Mouse (Mus musculus): Measurements from ENCODE around the gene Bcar3. TPM values are rescaled to one million over a fixed set of nuclear protein-coding genes. Genes with fewer than 3 reads are reported as not detected.
A peak's percentile ranks its signal among the peaks of the same experiment; 100 is the strongest.
"Not testable (repeated sequence)": the region's sequence is repeated elsewhere in the genome, so short reads cannot be mapped to it uniquely, and the experiment has no call there.

Bcar3 gene
- polyA plus RNA-seq, 1 experiment from 2014 or later, result 7.5 TPM

DNA sequence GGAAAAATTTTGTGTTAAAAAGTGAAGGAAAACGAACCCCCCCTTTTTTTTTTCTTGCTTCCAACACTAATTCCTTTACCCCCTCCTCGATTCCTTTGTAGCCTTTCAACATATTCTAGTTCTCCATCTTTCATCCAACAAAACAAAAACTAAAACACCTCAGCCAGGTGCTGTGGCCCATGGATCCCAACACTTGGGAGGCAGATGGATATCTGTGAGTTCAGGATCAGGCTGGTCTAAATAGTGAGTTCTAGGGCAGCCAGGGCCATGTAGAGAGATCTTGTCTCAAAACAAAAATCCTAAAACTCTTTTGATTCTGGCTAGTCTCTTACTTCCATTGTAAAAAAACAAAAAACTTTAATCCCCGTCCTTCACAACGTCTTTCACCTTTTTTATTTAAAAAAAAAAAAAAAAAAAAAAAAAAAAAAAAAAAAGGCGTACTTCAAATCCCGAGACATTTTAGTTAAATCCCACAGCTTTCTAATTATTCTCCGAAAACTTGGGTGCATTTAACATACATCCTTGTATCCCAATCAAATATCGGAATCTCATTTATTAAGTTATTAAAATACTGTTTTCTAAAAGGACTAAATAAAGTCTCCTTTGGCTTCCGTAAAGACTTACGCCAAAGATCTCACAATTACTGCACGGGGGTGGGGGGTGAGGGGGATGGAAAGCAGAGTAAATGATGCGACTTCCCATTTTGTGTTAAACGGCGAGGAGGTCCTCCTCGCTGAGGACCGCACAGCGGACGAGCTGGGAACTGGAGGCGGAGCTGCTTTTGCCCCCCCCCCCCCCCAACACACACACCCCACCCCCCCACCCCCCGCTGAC is 20.3 kb upstream of the Bcar3 start:
- Histone ChIP-seq H3K9ac (peak overlapping the region; percentile 85), H3K36me3 (replicated peaks) (peaks cover 17% of the 10 kb centered on the region), H3K27ac (peak overlapping the region; percentile 78), H3K4me2 (peak overlapping the region; percentile 84), H3K4me3 (peak overlapping the region; percentile 97), H3K9me3 (no peaks in the 10 kb centered on the region), H3K4me1 (peaks cover 41% of the 10 kb centered on the region), H3K27me3 (replicated peaks) (no peaks in the 10 kb centered on the region)
- peak; percentile 92 for ATAC-seq (replicated peaks)
- 10% methylated on average over 19 of the region's 20 CpGs for WGBS

DNA sequence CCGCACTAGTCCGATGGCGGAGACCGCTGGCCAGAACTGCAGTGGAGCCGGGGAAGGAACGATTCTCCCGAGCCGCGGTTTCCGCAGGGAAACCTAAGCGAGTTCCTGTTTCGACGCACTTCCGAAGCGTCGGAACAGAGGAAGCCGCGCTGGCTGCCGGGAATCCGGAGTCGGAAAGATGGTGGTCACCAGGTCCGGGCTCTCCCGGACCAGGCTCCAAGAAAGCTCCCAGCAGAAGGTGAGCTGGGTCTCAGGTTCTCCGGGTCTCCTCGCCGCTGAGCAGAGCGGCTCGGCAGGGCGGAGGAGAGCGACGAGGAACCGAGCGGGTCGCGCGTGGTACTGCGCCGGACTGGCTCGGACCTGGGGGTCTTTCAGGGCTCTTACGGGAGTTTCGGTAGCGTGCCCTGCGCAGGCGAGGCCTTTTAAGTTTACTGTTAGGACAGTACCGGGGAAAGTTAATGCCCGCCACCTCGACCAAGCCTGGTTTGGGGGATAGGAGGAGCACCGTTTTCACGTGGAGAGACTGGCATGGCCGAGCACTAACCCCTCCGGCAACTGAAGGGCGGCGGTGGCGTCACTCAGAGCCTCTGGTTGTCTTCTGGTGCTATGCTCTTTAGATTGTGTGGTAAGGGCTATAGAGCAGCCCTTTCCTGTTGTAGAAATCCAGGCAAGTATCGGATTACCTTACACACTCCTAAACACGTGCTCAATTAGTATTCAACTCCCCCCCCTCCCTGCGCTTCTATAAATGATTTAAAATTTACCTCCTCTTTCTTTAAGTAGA is 19.5 kb upstream of the Bcar3 start, which contains the start of gene Dnttip2:
Gene Dnttip2, plus strand, starts transcription at position 148 of the 784 bp plus-strand sequence.
- H3K27me3 ChIP-seq (replicated peaks), result no peaks in the 10 kb centered on the region
- H3K36me3 ChIP-seq (replicated peaks), result peaks cover 24% of the 10 kb centered on the region
- peak within 1 kb of the TSS; percentile 85 for H3K9ac ChIP-seq
- H3K4me2 ChIP-seq, result peak within 1 kb of the TSS; percentile 84
- H3K9me3 ChIP-seq, result no peaks in the 10 kb centered on the region
- WGBS, result under 1% methylated on average over 57 of the region's 57 CpGs
- ATAC-seq (replicated peaks), result peak; percentile 96
- peak within 1 kb of the TSS; percentile 97 for H3K4me3 ChIP-seq
- peak within 1 kb of the TSS; percentile 78 for H3K27ac ChIP-seq
- H3K4me1 ChIP-seq, result peaks cover 41% of the 10 kb centered on the region

DNA sequence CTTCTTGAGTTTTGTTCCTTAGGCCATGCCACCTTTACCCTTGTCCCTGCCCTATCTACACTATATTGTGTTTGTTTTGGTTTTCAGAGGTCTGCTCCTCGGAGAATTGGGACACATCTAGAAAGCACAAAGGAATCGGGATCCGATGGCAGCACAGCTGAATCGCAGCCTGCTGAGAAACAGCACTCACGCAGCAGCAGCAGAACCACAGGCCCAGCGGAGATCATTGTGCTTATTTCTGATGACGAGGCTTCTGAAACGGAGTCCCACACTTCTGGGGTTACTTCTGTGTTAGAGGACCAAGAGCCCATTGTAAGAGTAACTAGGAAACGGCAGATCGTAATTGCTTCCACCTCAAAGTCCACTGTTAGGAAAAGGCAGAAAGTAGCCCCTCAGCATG is 18.8 kb upstream of the Bcar3 start:
- no peak for ATAC-seq (replicated peaks)
- Histone ChIP-seq H3K4me3 (peak overlapping the region; percentile 97), H3K4me1 (peaks cover 41% of the 10 kb centered on the region), H3K9me3 (no peaks in the 10 kb centered on the region), H3K9ac (0 out of 2 replicates have a peak overlapping the region, but pooled peaks have one; percentile 85), H3K4me2 (peak overlapping the region; percentile 84), H3K27ac (no peak overlapping the region), H3K36me3 (replicated peaks) (peaks cover 30% of the 10 kb centered on the region), H3K27me3 (replicated peaks) (no peaks in the 10 kb centered on the region)
- WGBS, result 74% methylated on average over 10 of the region's 10 CpGs

DNA sequence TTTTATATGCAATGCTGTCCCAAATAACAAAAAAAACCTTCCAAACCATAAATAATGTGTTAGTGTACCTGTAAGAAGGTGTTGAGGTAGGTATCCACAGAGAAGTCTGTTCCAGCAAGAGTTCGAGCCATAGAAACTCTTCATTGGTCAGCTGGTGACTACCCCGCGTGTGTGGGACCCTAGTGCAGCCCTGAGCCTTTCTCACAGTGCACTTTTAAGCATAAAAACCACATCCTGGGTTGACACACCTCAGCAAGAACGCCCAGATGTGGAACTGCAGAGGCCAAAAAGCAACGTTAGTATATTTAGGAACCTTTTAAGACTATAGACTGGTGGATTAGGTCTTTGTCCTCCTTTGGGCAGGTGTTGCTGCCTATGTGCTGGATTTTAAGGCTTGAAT is 6.7 kb upstream of the Bcar3 start:
- Histone ChIP-seq H3K36me3 (replicated peaks) (peaks cover 24% of the 10 kb centered on the region; the same call in 1 of the 2 replicates), H3K27me3 (replicated peaks) (no peaks in the 10 kb centered on the region), H3K4me2 (no peak overlapping the region), H3K9ac (no peak overlapping the region), H3K27ac (no peak overlapping the region), H3K9me3 (no peaks in the 10 kb centered on the region), H3K4me3 (no peak overlapping the region), H3K4me1 (peaks cover 19% of the 10 kb centered on the region)
- ATAC-seq (replicated peaks), result no peak
- 81% methylated on average over 5 of the region's 5 CpGs for WGBS

DNA sequence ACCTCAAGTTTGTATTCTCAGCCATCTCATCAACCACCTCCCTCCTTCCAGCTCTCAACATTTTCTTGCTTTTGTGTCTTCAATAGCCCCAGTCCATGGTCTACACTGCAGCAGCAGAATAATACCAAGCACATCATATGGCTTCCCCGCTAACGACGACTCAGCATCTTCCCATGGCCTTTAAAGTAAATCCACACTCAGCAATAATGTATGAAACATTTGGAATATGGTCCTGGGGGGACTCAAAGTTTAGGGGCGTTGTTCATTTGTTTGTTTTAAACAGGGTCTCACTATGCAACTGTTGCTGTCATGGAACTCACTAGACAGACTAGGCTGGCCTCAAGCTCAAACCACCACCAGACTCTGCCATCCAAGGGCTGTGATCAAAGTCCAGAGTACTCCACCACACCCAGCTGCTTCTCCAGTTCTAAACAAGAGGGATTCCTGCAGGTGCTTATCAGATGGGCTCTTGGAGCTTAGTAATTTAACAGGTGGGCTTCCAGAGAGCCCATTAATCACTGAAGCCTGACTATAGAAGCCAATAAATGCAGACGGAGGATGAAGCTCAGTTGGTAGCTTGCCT is 5.2 kb upstream of the Bcar3 start:
- H3K4me1 ChIP-seq, result peaks cover 24% of the 10 kb centered on the region
- ATAC-seq (replicated peaks), result no peak
- no peak overlapping the region for H3K4me2 ChIP-seq
- H3K27me3 ChIP-seq (replicated peaks), result no peaks in the 10 kb centered on the region
- 92% methylated on average over 5 of the region's 5 CpGs for WGBS
- H3K4me3 ChIP-seq, result no peak overlapping the region
- peaks cover 11% of the 10 kb centered on the region; the same call in 1 of the 2 replicates for H3K36me3 ChIP-seq (replicated peaks)
- no peak overlapping the region for H3K27ac ChIP-seq
- no peak overlapping the region for H3K9ac ChIP-seq
- H3K9me3 ChIP-seq, result no peaks in the 10 kb centered on the region

DNA sequence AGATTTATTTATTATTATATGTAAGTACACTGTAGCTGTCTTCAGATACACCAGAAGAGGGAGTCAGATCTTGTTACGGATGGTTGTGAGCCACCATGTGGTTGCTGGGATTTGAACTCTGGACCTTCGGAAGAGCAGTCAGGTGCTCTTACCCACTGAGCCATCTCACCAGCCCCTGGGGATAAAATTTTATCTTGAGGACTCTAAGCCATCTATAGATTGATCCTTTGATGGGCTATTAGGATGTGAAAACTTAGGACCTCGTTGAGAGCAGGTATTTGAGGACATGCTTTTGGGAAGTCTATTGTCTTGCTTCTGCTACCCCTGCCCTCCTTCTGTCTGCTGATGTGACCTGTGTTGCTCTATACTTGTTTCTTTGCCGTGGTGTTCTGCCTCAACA is 4.6 kb upstream of the Bcar3 start:
- not testable (repeated sequence) for H3K27me3 ChIP-seq (replicated peaks); H3K4me2 ChIP-seq; H3K4me3 ChIP-seq; H3K9me3 ChIP-seq; H3K27ac ChIP-seq; ATAC-seq (replicated peaks); H3K9ac ChIP-seq; H3K36me3 ChIP-seq (replicated peaks)
- 69% methylated on average over 4 of the region's 4 CpGs for WGBS
- H3K4me1 ChIP-seq, result peaks cover 27% of the 10 kb centered on the region

DNA sequence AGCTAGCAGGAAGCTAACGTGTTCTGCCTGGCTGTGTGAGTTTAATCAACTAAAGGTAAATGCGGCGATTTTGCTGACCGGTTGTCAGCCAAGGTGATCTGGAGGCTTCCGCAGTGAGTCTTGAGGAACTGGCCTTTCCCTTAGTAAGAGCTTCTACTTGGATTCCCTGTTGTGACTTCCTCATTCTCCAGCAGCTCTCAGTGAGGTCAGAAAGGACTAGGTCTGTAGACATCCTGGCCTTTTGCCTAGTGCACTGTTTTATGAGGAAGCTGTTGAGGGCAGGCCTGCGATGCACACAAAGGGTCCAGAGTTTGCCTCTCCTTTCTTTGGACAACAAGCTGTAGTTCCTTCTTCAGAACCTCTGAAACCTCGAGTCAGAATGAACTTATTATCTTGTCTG is 3.2 kb upstream of the Bcar3 start:
- H3K9ac ChIP-seq, result no peak overlapping the region
- WGBS, result 76% methylated on average over 7 of the region's 7 CpGs
- H3K4me2 ChIP-seq, result peak overlapping the region; percentile 62
- H3K9me3 ChIP-seq, result no peaks in the 10 kb centered on the region
- no peaks in the 10 kb centered on the region for H3K27me3 ChIP-seq (replicated peaks)
- ATAC-seq (replicated peaks), result no peak
- no peaks in the 10 kb centered on the region for H3K36me3 ChIP-seq (replicated peaks)
- peaks cover 40% of the 10 kb centered on the region for H3K4me1 ChIP-seq
- 0 out of 2 replicates have a peak overlapping the region, but pooled peaks have one; percentile 7 for H3K27ac ChIP-seq
- H3K4me3 ChIP-seq, result no peak overlapping the region

DNA sequence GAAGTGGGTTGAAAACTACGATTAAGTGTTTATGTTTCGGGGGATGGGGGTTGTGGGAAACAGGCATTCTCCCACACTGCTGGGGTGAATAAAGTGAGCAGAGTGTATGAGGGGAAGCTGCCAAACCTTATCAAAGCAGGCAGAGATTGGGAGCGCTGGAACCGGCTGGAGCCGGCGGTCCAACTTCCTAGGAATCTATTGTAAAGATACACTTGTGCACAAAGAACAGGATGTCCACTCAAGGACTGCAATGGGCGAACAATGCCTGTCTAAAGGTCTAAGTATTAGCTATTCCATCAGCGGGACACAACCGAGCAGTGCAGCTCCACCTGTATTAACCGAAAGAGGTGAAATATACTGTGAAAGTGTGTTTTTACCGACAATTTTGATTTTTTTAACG is 2.1 kb upstream of the Bcar3 start:
- Histone ChIP-seq H3K9ac (peak overlapping the region; percentile 98), H3K36me3 (replicated peaks) (no peaks in the 10 kb centered on the region), H3K9me3 (no peaks in the 10 kb centered on the region), H3K27ac (peak overlapping the region; percentile 100; the same call in 1 of the 2 replicates), H3K27me3 (replicated peaks) (no peaks in the 10 kb centered on the region), H3K4me2 (peak overlapping the region; percentile 62), H3K4me1 (peaks cover 41% of the 10 kb centered on the region), H3K4me3 (peak overlapping the region; percentile 89)
- 39% methylated on average over 12 of the region's 12 CpGs for WGBS
- ATAC-seq (replicated peaks), result no peak

DNA sequence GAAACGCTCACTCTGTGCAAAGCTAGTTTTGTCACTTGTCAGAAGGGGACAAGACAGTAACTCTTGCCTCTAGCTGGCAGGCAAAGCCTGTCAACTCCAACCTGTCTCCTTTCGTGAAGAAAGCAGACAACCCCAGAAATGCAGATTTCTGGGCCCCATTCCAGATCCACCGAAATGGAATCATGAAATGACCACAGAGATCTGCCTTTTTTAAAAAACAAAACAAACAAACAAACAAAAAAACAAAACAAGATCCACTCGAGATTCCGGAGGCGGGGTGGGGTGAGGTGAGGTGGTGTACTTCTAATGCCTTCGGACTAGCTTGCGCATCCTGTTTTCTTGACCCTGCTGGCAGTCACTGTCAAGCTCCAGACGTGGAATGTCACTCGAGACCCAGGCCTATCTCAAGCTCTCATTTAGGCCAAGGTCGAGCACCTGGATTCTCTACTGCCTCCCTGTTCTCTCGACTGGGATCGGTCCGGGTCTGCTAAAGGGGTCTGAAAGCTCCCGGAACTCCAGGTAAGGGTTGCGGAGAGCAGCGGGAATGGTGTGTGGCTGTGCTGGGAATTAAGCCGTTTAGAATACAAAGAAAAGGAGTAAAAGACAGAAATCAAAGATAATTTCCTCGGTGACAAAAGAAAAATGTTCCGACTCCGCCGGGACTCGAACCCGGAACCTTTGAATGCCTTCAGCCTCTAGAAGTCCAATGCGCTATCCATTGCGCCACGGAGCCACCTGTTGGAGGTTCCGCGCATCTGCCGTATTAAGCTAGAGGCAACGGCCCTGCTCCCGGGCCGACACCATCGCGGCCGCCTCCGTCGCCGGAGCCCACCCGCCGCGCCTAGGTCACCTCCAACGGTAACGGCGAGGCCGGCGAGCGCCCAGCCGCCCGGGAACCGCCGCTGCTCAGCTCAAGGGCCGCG is 1.4 kb upstream of the Bcar3 start:
- H3K36me3 ChIP-seq (replicated peaks), result no peaks in the 10 kb centered on the region
- H3K4me3 ChIP-seq, result peak overlapping the region; percentile 89
- H3K27ac ChIP-seq, result peak overlapping the region; percentile 100
- peak overlapping the region; percentile 98 for H3K9ac ChIP-seq
- no peaks in the 10 kb centered on the region for H3K9me3 ChIP-seq
- peak overlapping the region; percentile 62 for H3K4me2 ChIP-seq
- peaks cover 41% of the 10 kb centered on the region for H3K4me1 ChIP-seq
- 7% methylated on average over 52 of the region's 54 CpGs for WGBS
- H3K27me3 ChIP-seq (replicated peaks), result no peaks in the 10 kb centered on the region
- peak; percentile 51 for ATAC-seq (replicated peaks)

DNA sequence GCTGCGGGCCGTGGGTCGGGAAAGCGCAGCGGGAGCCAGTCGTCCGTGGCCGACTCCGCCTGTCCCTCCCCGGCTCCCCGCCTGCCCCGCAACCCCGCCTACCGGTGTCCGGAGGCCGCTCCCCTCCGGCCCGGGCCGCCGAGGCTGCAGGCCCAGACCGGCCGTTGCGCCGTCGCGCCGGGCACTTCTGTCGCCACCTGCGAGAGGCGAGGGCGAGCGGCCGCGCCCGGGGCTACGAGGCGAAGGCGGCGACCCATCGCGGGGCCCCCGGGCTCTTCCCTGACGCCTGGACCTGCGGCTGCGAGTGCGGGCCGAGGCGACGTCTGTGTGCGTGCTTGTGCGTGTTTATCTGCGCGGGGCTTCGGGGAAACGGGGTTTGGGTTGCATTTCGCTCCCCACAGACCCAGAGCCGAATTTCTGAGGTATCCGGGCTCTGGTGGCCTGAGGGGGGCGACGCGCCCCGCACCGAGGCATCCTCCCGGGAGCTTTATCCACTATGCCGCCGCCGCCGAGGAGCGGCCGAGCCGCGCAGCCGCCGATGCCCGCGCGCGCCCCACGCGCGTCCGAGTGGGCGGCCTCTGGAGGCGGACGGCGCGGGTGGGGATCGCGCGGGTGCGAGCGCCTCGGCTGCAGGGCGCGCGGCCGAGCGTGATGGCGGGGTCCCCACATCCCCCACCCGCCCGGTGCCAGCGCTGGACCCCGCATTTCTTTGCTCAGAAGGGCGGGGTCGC is 548 bp upstream of the Bcar3 start:
- peak overlapping the region; percentile 98 for H3K9ac ChIP-seq
- no peaks in the 10 kb centered on the region for H3K27me3 ChIP-seq (replicated peaks)
- peak overlapping the region; percentile 62 for H3K4me2 ChIP-seq
- peak; percentile 83 for ATAC-seq (replicated peaks)
- peaks cover 41% of the 10 kb centered on the region for H3K4me1 ChIP-seq
- no peaks in the 10 kb centered on the region for H3K36me3 ChIP-seq (replicated peaks)
- under 1% methylated on average over 103 of the region's 105 CpGs for WGBS
- no peaks in the 10 kb centered on the region for H3K9me3 ChIP-seq
- H3K27ac ChIP-seq, result peak overlapping the region; percentile 100
- H3K4me3 ChIP-seq, result peak overlapping the region; percentile 89

DNA sequence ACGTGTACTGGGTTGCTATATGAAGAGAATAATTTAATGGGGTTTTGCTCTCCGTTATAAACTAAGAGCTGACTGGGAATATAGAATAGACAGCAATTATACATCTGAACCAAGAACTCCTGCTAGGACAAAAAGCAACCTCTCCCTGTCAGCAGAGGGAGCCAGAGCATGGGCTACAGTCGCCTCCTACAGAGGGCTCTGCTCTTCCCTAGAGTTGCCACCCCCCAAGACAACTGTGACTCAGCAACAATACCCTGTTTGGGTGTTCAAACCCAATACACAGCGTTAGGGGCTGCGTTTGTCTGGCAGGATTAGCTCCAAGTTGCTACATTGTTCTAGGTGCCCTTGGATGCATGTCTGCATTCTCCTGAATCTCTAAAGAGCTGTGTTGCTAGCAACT is 1.6 kb downstream of the Bcar3 start:
- H3K4me3 ChIP-seq, result no peak overlapping the region
- H3K27ac ChIP-seq, result peak overlapping the region; percentile 100
- H3K9me3 ChIP-seq, result no peaks in the 10 kb centered on the region
- 12% methylated on average over 5 of the region's 5 CpGs for WGBS
- H3K27me3 ChIP-seq (replicated peaks), result no peaks in the 10 kb centered on the region
- ATAC-seq (replicated peaks), result no peak
- peaks cover 39% of the 10 kb centered on the region for H3K4me1 ChIP-seq
- no peak overlapping the region for H3K9ac ChIP-seq
- no peaks in the 10 kb centered on the region for H3K36me3 ChIP-seq (replicated peaks)
- H3K4me2 ChIP-seq, result no peak overlapping the region
